Mouse (Mus musculus) adrenal gland (tissue): ENCODE measurements around the gene Pih1d2.
"Not testable (repeated sequence)": the region's sequence is repeated elsewhere in the genome, so short reads cannot be mapped to it uniquely, and the experiment has no call there.

Source experiments
- intact Hi-C: fragments of 180-260 bp; cut with DNase I; formaldehyde crosslinking; loops from one replicate; pipeline ENCODE4 v1.15.1; 2025

Gene Pih1d2

DNA sequence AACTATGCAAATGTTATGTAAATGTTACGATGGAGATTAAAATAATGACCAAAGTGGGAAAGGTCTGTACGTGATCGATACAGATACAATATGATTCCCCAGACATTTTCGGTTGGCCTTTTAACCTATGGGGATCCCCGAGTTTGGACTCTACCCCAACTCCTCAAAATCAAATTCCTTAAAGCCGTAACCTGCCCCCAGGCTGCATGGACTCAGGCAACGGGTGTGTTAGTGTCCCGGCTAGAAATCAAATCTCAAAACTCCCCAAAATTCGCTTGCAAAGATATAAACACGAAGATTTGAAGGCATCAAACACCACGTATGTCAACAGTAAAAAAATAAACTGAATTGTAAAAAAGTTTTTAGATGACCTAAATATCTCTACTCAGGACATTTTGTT lies 960 bp upstream of the Pih1d2 start:
- intact Hi-C loops = no loop called here

- intact Hi-C loops = no loop called here
These were observed 741 bp downstream of the Pih1d2 start for GRCm38 (mm10) chr9:50617794-50618330.

DNA sequence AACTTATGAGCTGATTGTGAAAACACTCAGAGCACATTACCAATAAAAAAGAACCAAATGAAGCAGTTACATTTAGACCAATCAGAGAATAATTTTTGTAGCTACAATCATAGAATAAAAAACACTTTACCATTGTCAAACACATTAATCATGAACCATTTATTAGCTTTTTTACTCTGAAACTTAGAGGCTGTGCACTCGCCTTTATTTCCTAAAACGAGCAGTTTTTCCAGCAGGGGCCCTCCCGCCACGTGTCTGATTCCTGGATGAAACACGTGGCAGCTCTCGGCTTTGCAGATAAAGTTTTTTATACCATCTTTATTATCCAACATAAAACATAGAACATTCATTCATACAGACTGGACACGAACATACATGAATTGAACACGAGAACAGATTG lies 13.8 kb downstream of the Pih1d2 start:
- intact Hi-C loops = not testable (repeated sequence)

DNA sequence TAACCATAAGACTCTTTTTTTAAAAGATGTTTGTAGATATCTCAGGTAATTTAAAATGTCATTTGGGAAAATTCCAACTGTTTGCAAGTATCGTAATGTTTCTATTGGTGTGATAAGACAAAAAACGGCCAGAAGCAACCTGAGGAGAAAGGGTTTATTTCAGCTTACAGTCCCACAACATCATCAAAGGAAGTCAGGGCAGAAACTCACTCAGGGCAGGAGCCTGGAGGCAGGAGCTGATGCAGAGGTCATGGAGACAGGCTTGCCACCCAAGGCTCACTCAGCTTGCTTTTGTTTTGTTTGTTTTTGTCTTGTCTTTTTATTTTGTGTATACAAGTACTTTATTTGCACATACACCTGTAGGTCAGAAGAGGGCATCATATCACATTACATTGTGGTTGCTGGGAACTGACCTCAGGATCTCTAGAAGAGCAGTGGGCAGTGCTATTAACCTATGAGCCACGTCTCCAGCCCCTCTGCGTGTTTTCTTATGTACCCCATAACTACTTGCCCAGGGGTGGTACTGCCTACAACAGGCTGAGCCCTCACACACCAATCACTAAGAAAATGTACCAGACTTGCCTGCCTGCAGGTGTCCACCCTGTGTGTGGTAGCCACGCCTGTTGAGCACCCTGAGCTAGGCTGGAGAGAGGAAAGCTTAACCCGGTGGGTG lies 15.0 kb downstream of the Pih1d2 start:
- intact Hi-C loops = no loop called here

GRCm38 (mm10) chr9:50633059-50633458 lies 15.9 kb downstream of the Pih1d2 start:
- intact Hi-C loops = no loop called here

DNA sequence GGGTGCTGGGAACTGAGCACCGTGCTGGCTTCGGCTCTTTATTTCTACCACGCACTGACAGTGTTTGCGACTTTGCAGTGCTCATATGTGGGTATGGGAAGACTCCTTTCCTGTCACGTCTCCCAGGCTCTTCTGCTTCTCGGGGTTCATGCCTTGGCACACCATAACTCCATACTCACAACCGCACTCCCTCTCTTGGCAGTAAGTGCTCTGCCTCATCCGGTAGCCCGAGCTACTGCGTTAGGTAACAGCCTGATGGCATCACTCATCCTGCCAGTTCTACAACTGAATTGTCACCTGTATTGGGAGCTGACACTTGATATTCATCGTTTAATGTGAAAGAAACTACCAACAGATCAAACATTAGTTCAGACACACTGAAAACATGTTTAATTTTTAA lies 17.1 kb downstream of the Pih1d2 start:
- intact Hi-C loops = no loop called here

DNA sequence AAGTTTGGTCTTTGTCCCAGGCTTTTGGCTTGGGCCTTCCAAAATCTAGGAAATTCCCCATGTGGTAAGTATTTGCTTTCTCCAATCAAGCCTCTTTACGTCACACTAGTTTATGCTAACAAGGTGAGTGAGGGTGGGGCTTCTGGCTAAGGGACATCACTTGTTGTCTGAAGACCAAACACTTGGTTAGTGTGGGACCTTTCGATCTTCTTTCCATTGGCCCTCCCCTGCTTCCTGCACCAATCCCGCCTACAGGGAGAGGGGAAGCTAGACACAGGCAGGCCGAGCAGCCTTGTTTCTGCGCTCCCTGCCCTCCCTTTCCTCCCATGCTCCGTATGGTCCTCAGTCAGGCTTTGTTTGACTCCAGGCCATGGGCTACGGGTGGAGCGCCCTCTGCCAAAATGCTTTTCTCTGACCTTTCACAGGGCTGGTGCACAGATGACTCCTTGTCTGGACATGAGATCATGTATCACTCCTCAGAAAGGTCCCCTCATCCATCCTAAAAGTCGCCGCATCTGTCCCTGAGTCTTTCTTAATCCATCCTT lies 29.8 kb downstream of the Pih1d2 start:
- intact Hi-C loops = no loop called here

- intact Hi-C loops = no loop called here
These were observed 33.4 kb downstream of the Pih1d2 start for GRCm38 (mm10) chr9:50650503-50650902.

GRCm38 (mm10) chr9:50658391-50658790 lies 41.3 kb downstream of the Pih1d2 start:
- intact Hi-C loops = no loop called here

- intact Hi-C loops = no loop called here
These were observed 41.8 kb downstream of the Pih1d2 start for GRCm38 (mm10) chr9:50658941-50659388.

GRCm38 (mm10) chr9:50659392-50660217 lies 42.5 kb downstream of the Pih1d2 start, which contains the start of gene Dlat:
Dlat (minus strand) TSS chr9:50659780.
- intact Hi-C loops = no loop called here

DNA sequence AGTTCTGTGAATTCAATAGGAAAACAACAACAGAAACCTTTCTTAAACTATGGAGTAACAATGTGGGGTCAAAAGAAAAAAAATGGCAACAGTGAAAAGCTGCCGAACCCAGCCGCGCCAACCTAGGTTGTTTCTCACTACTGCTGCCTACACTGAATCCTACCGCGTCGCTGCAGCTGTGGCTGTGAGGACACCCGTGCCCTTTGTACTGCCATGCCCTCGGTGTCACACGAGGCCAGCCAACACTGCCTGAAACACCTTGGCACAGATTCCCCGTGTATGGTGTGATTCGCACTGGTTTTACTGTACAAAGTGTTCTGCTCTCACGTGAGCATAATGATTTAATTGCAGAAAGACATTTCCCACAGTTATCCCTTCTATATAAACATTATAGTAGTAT lies 43.3 kb downstream of the Pih1d2 start:
- intact Hi-C loops = no loop called here

DNA sequence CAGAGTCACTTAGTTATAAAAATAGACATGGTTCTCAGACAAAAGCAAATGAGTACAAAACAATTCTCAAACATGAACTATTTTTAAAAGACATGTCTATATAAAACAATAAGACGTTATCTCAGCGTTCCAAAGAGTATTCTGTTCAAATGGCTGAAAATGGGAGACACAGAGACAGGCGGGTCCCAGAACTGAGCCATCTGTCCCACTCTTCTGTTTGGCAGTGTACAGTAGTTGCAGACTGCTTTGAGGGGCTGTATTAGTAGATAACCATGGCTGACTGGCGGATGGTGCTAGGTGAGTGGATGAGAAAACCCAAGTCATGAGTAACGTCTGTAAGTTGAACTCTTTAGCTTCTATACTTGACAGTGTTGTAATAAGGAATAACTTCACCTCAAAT lies 47.7 kb downstream of the Pih1d2 start:
- intact Hi-C loops = no loop called here

- intact Hi-C loops = no loop called here
These were observed 49.3 kb downstream of the Pih1d2 start for GRCm38 (mm10) chr9:50666442-50666841.

DNA sequence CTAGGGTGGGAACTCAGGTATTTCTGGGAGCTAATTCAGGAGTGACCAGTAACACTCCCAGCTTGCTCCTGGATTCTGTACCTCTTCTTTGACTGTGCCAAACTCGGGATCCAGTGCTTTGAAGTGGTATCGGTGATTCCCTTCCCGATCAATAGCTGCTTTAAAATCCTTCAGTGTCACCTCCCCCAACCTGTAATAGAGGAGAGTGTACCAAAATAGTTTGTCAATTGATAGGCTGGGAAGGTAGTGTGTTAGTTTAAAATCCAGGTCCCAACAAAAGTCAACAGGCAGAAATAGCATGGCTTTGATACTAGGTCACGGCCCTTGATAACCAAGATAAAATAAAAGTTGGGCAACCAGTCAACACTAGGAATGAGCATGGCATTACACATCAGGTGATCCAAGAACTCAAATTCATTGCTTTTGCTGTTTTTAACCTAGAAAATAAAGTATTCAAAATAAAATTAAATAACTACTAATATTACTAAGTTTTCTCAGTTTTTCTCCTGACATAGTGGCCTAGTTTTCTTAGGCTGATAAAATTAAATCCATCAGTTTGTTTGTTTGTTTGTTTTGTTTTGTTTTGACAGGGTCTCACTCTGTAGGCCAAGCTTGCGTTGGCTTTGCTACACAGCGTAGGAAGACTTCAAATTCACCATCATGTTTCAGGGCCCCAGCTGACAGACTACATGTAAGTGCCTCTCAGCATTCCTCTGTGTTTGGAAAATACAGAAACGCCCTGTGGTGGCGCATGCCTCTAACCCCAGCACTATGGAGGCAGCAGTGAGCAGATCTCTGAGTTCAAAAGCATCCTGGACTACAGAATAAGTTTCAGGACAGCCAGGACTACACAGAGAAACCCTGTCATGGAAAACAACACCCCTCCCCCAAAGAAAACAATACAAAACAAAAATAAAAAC lies 50.7 kb downstream of the Pih1d2 start:
- intact Hi-C loops = no loop called here

DNA sequence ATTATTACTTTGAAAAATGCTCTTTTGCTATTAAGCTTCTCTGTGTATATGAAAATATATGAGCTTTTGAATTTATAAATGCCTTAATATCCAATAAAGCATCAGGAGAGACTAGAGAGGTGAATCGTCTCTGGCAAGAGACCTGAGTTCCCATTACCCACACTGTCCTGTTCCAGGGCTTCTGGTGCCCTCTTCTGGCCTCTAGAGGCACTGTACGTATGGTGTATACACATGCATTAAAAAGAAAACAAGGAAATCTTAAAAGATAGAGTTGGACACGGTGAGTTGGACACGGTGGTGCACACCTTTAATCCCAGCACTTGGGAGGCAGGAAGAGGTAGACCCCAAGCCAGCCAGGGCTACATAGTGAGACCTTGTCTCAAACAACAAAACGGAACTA lies 53.6 kb downstream of the Pih1d2 start:
- intact Hi-C loops = no loop called here
